In genomic region chr10:46071220-46071619, GRCm38 (mm10) we compare ENCODE assay signal across 17 mouse cellular contexts.
DNase-seq lines count a peak whose midpoint lies in the region; ATAC-seq lines count a peak whose summit lies in the region.
"Had no signal": no experiment of that assay in that cellular context is flagged by ENCODE, and none has a peak within 500 bp of the region (broad histone marks: within the 10 kb centered on the region; RNA-seq: fewer than 3 reads in every experiment).

No protein-coding gene starts in this region.

- no peaks in the 10 kb centered on the region for H3K36me3 ChIP-seq in forebrain, embryonic 16.5 days (ENCODE audit: control insufficient read depth, insufficient read depth)
- H3K36me3 ChIP-seq in neural tube, embryonic 13.5 days, result no peaks in the 10 kb centered on the region
- H3K36me3 ChIP-seq: liver, embryonic 15.5 days had no signal

- peak; percentile 63 for ATAC-seq in forebrain, embryonic 16.5 days
- peak; percentile 37; the same call in 1 of the 2 replicates for ATAC-seq in neural tube, embryonic 13.5 days (ENCODE audit: low read depth)

- H3K27ac ChIP-seq in forebrain, embryonic 16.5 days (ENCODE audit: low read length), result no peak overlapping the region
- peak overlapping the region; percentile 73; the same call in 1 of the 2 replicates for H3K27ac ChIP-seq in neural tube, embryonic 13.5 days (replicated peaks)
- H3K27ac ChIP-seq: liver, embryonic 15.5 days had no signal

- H3K4me2 ChIP-seq in forebrain, embryonic 16.5 days (ENCODE audit: low read length), result no peak overlapping the region
- H3K4me2 ChIP-seq in neural tube, embryonic 13.5 days, result no peak overlapping the region
- H3K4me2 ChIP-seq: liver, embryonic 15.5 days had no signal

- no peaks in the 10 kb centered on the region for H3K27me3 ChIP-seq in forebrain, embryonic 16.5 days (replicated peaks; ENCODE audit: control insufficient read depth, insufficient read depth, low read length)
- no peaks in the 10 kb centered on the region for H3K27me3 ChIP-seq in neural tube, embryonic 13.5 days
- H3K27me3 ChIP-seq: liver, embryonic 15.5 days had no signal

- H3K9ac ChIP-seq in forebrain, embryonic 16.5 days (replicated peaks; ENCODE audit: low read depth, low read length), result no peak overlapping the region
- peak overlapping the region; percentile 4; the same call in 1 of the 2 replicates for H3K9ac ChIP-seq in neural tube, embryonic 13.5 days
- H3K9ac ChIP-seq: liver, embryonic 15.5 days had no signal

- no peak overlapping the region for H3K4me3 ChIP-seq in forebrain, embryonic 16.5 days (replicated peaks; ENCODE audit: low read length)
- no peak overlapping the region for H3K4me3 ChIP-seq in neural tube, embryonic 13.5 days
- H3K4me3 ChIP-seq: liver, embryonic 15.5 days; myocyte had no signal

- 58% methylated on average over 8 of the region's 8 CpGs for WGBS in forebrain, embryonic 16.5 days
- 41% methylated on average over 8 of the region's 8 CpGs for WGBS in neural tube, embryonic 13.5 days

- H3K4me1 ChIP-seq in forebrain, embryonic 16.5 days (replicated peaks; ENCODE audit: control insufficient read depth, insufficient read depth, low read length), result peaks cover 12% of the 10 kb centered on the region
- peaks cover 24% of the 10 kb centered on the region for H3K4me1 ChIP-seq in neural tube, embryonic 13.5 days (replicated peaks)
- H3K4me1 ChIP-seq: liver, embryonic 15.5 days had no signal

- H3K9me3 ChIP-seq in forebrain, embryonic 16.5 days (ENCODE audit: control insufficient read depth, low read length), result no peaks in the 10 kb centered on the region
- H3K9me3 ChIP-seq in neural tube, embryonic 13.5 days, result no peaks in the 10 kb centered on the region
- H3K9me3 ChIP-seq: liver, embryonic 15.5 days had no signal

- peak; percentile 13 to 14 for DNase-seq in cerebellum, postnatal 14 days
- no peak for DNase-seq in cerebellum, postnatal 4 days (ENCODE audit: low spot score in 2 of 2)
- DNase-seq in mesoderm, embryonic 11.5 days (ENCODE audit: low read depth, low spot score), result peak; percentile 36
- no peak for DNase-seq in natural killer cell, adult 2 months (ENCODE audit: low spot score in 2 of 2)
- DNase-seq in ovary, postnatal 14 days (ENCODE audit: low spot score), result no peak
- no peak for DNase-seq in heart, postnatal 4 days
- DNase-seq: adrenal gland, adult 2 months; cerebellum, postnatal 36 days; gastrocnemius, postnatal 25 days; kidney, adult 2 months; layer of hippocampus, adult 9-11 months; right cerebral cortex, adult 18-20 months; thymus, postnatal 25 days had no signal

Comparison
In these comparisons a context has a peak if more than half of its experiments do, and no peak if none do; other contexts are left out.
1. DNase-seq: peak in cerebellum, postnatal 14 days (2 of 2) and mesoderm, embryonic 11.5 days (single experiment); none in cerebellum, postnatal 4 days (0 of 2), natural killer cell, adult 2 months (0 of 2), ovary, postnatal 14 days (single experiment) and heart, postnatal 4 days (single experiment).